Mouse (Mus musculus) kidney, adult 2 months (tissue): Measurements from ENCODE around the gene Fam133b.

ENCODE experiments used
- CTCF ChIP-seq: fragments of 200-500 bp; conservative IDR thresholded peaks from 2 replicates; pipeline ENCODE4 v1.5.1; 2011; ENCODE audit warnings: low read depth, mild to moderate bottlenecking, control low read depth, low read length, moderate library complexity, mixed read lengths; ENCODE audit not compliant: insufficient read depth, insufficient read length
- POLR2A ChIP-seq: fragments of 200-500 bp; IDR thresholded peaks from one replicate; pipeline ENCODE4 v1.6.1; 2011; ENCODE audit warnings: low read depth, low read length, control low read depth

- TF ChIP-seq CTCF = no peak
- TF ChIP-seq POLR2A = no peak
Measured at GRCm38 (mm10) chr5:3609241-3609640, 65.6 kb downstream of the Fam133b start.
